Mouse (Mus musculus) myocyte (in vitro differentiated cells): Measurements from ENCODE around the gene Lysmd4.

ENCODE experiments used
- CEBPB ChIP-seq: IDR thresholded peaks from 2 replicates; pipeline ENCODE4 v1.6.1; 2011; ENCODE audit warnings: mild to moderate bottlenecking, moderate library complexity; ENCODE audit not compliant: poor library complexity, insufficient read depth, severe bottlenecking
- E2F4 ChIP-seq: IDR thresholded peaks from one replicate; pipeline ENCODE4 v1.6.1; 2011; ENCODE audit warnings: mild to moderate bottlenecking, control low read depth, moderate library complexity; ENCODE audit not compliant: insufficient read depth
- MAX ChIP-seq: IDR thresholded peaks from one replicate; pipeline ENCODE4 v1.6.1; 2011; ENCODE audit warnings: low read depth, mild to moderate bottlenecking, control low read depth
- MYOD1 ChIP-seq, 3 experiments: IDR thresholded peaks; one replicate each; pipeline ENCODE4 v1.6.1; 2011; ENCODE audit warnings: control low read depth in 2 of 3, low read depth in 2 of 3, mild to moderate bottlenecking in 2 of 3, moderate library complexity in 1 of 3; ENCODE audit not compliant: insufficient read length in 2 of 3, control insufficient read depth in 1 of 3
- MYOG ChIP-seq, 3 experiments: IDR thresholded peaks; one replicate each; pipeline ENCODE4 v1.6.1; 2011; ENCODE audit warnings: control low read depth in 2 of 3, low read depth in 2 of 3, mild to moderate bottlenecking in 2 of 3; ENCODE audit not compliant: insufficient read length in 2 of 3, control insufficient read depth in 1 of 3, insufficient read depth in 1 of 3
- POLR2A ChIP-seq: IDR thresholded peaks from one replicate; pipeline ENCODE4 v1.6.1; 2011; ENCODE audit warnings: low read depth, mild to moderate bottlenecking, control low read depth, moderate library complexity; ENCODE audit not compliant: insufficient read length
- POLR2AphosphoS2 ChIP-seq: IDR thresholded peaks from one replicate; pipeline ENCODE4 v1.6.1; 2011; ENCODE audit warnings: low read depth, control low read depth; ENCODE audit not compliant: insufficient read length
- REST ChIP-seq: IDR thresholded peaks from one replicate; pipeline ENCODE4 v1.6.1; 2011; ENCODE audit warnings: mild to moderate bottlenecking, control low read depth, moderate library complexity; ENCODE audit not compliant: insufficient read depth, insufficient read length
- SRF ChIP-seq: IDR thresholded peaks from one replicate; pipeline ENCODE4 v1.6.1; 2011; ENCODE audit warnings: low read depth; ENCODE audit not compliant: control insufficient read depth, insufficient read length
- TCF12 ChIP-seq: IDR thresholded peaks from one replicate; pipeline ENCODE4 v1.6.1; 2011; ENCODE audit warnings: mild to moderate bottlenecking, control low read depth; ENCODE audit not compliant: poor library complexity, insufficient read depth, severe bottlenecking
- USF1 ChIP-seq: IDR thresholded peaks from one replicate; pipeline ENCODE4 v1.6.1; 2011; ENCODE audit warnings: low read depth, mild to moderate bottlenecking, control low read depth, moderate library complexity

DNA sequence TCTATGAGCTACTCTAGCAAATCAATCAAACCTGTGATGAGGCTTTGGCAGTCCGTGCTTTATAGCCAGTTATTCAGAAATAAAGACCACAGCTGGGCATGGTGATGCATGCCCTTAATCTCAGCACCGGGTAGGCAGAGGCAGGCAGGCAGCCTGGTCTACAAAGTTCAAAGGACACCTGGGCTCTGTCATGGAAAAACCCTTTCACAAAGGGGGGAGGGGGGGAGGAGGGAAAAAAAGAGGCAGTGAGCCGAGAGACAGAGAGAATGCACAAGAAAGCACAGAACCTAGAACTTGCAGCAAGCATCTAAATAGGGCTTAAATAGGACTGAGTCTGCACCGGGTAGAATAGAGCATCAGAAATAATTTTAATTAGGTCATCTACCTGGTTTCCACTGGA lies 130.6 kb downstream of the Lysmd4 start:
- TF ChIP-seq REST: no peak
- TF ChIP-seq POLR2AphosphoS2: no peak
- no peak for TF ChIP-seq POLR2A
- no peak for TF ChIP-seq E2F4
- no peak for TF ChIP-seq TCF12
- no peak for TF ChIP-seq MYOG (IDR thresholded peaks at IDR 0.05; ENCODE audit: control insufficient read depth in 1 of 3, insufficient read depth in 1 of 3, insufficient read length in 2 of 3, low read depth in 2 of 3)
- no peak for TF ChIP-seq USF1
- TF ChIP-seq CEBPB: no peak
- TF ChIP-seq MYOD1 (IDR thresholded peaks at IDR 0.05; ENCODE audit: control insufficient read depth in 1 of 3, insufficient read length in 2 of 3, low read depth in 2 of 3): no peak
- no peak for TF ChIP-seq SRF
- no peak for TF ChIP-seq MAX
